Mouse (Mus musculus): Measurements from ENCODE around the gene Supt16. TPM values are rescaled to one million over a fixed set of nuclear protein-coding genes. Genes with fewer than 3 reads are reported as not detected.
A peak's percentile ranks its signal among the peaks of the same experiment; 100 is the strongest.

Supt16 gene
- total RNA-seq, 2 experiments from 2014 or later: 13.0 to 14.2 TPM

- DNase-seq (ENCODE audit: low spot score): no peak
These were observed 47.3 kb downstream of the Supt16 start for GRCm38 (mm10) chr14:52149888-52150287.

GRCm38 (mm10) chr14:52146540-52146939 is 50.7 kb downstream of the Supt16 start:
- no peak for DNase-seq (ENCODE audit: low spot score)

- DNase-seq (ENCODE audit: low spot score): no peak
These were observed 53.1 kb downstream of the Supt16 start for GRCm38 (mm10) chr14:52144165-52144564.

DNA sequence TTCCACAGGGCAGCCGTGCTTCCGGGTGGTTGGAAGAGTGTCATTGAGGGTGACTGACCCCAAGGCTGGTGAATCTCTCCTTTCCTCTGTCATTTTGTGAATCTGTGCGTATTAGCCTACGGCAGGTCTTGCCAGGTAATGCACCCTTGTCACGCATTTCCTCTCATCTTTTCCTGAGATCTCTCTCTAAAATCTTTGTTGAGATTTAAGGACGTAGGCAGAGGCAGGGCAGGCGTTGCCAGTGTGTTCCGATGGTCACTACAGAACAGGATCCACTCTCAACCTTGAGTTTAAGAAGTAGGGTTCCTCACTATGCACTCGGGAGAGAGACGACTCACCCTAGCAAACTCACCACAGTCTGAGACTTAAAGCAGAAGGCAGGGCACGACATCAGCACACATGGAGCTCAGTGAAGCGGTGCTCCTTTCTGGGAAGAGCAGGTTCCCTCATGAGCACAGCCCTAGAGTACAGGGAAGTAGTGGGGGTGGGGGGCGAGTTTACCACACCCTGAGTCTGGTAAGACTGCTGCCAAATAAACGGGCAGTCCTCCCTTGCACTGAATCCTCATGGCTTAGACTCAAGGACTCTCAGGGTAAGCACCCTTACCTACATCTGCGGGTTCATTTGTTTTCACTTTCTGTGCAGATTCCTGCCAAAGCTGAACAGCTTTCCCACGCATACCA is 55.6 kb downstream of the Supt16 start:
- DNase-seq (ENCODE audit: low spot score): no peak

- no peak for DNase-seq (ENCODE audit: low spot score)
These were observed 56.4 kb downstream of the Supt16 start for GRCm38 (mm10) chr14:52140577-52141444.

- DNase-seq (ENCODE audit: low spot score): no peak
These were observed 63.6 kb downstream of the Supt16 start for GRCm38 (mm10) chr14:52133584-52133983.

DNA sequence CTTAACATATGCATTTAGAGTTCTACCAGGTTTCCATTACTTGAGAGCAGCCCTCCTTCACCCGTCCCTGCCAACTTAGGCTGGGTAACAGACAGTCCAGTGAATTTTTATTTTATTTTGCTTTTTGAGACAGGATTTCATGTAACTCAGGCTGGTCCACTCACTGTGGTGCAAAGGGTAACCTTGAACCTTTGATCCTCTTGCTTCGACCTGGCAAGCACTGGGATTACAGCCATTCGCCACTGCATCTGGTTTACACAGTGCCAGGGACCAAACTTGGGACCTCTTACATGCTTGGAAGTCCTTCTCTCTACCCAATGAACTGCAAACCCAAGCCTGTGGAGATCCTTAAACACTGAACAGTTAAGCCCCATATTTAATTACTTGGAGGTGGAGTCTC is 72.6 kb downstream of the Supt16 start:
- no peak for DNase-seq (ENCODE audit: low spot score)

DNA sequence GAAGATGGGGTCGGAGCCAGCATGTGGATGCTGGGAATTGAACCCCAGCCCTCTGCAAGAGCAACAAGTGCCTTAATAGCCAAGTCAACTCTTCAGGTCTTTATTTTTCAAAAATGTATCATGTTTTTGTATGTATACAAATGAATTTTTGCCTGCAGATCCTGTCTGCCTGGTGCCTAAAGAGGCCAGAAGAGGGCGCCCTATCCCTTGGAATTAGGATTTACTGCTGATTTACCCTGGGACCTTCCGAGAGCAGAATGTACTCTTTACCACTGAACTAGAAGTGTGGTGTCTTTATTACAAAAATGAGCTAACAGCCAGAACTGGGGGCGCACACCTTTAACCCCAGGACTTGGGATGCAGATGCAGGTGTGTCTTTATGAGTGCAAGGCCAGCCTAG is 73.3 kb downstream of the Supt16 start:
- peak; percentile 56 for DNase-seq (ENCODE audit: low spot score)

- DNase-seq (ENCODE audit: low spot score): no peak
These were observed 77.0 kb downstream of the Supt16 start for GRCm38 (mm10) chr14:52120169-52120568.

GRCm38 (mm10) chr14:52118823-52119608 is 78.2 kb downstream of the Supt16 start:
- DNase-seq (ENCODE audit: low spot score): peak; percentile 14

GRCm38 (mm10) chr14:52118456-52118822 is 78.8 kb downstream of the Supt16 start:
- no peak for DNase-seq (ENCODE audit: low spot score)

DNA sequence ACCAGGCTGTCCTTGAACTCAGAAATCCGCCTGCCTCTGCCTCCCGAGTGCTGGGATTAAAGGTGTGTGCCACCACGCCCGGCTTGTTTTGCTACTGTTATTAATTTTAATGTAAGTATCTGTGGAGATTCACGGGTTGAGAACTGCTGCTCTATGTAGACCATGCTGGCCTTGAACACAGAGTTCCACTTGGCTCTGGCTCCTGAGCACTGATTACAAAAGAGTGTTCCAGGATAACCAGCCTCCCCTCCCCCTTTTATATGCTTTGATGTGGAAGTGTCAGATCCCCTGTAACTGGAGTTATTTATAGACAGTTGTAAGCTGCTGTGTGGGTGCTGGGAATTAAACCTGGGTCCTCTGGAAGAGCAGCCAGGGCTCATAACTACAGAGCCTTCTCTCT is 80.0 kb downstream of the Supt16 start:
- DNase-seq (ENCODE audit: low spot score): no peak

DNA sequence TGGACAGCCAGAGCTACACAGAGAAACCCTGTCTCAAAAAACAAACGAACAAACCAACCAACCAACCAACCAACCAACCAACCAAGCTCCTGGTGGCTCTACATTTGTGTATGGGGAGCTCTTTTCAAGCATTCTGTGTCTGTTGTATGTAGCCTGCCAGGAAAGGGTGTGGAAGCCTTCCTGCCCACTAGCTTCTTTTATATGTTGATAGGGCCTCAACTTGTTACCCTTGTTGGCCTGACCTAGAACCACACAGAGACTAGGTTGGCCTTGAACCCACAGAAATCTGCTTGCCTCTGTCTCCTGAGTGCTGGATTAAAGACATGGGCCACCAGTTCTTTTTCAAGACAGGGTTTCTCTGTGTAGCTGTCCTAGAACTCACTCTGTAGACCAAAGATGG is 83.1 kb downstream of the Supt16 start:
- DNase-seq (ENCODE audit: low spot score): no peak

Other genes starting within 250 kb of the Supt16 start
- gene Arhgef40, start 212.7 kb downstream of the Supt16 start, total RNA-seq (2021): 10 to 100 TPM in 1 of 2 experiments, 1 to 10 TPM in 1; 7.8 to 13.7 TPM
- gene Tmem253, start 181.8 kb downstream of the Supt16 start, total RNA-seq (2021): 1 to 10 TPM in 1 of 2 experiments, under 1 TPM in 1; 0.84 to 1.2 TPM
- gene Zfp219, start 176.7 kb downstream of the Supt16 start, total RNA-seq (2021): 10 to 100 TPM; 11.1 to 14.4 TPM
- not detected for gene Olfr221, start 155.0 kb downstream of the Supt16 start, total RNA-seq (2021)
- gene Hnrnpc, start 93.4 kb downstream of the Supt16 start, total RNA-seq (2021): 10 to 100 TPM; 71.5 to 86.7 TPM
- gene Rpgrip1, start 86.7 kb downstream of the Supt16 start, total RNA-seq (2021): under 1 TPM in 1 of 2 experiments, not detected in 1; 0.09 TPM
- 10 to 100 TPM; 26.9 to 29.6 TPM for gene Chd8, start 60.4 kb upstream of the Supt16 start, total RNA-seq (2021)
- gene Tox4, start 81.7 kb upstream of the Supt16 start, total RNA-seq (2021): 10 to 100 TPM; 48.6 to 51.3 TPM
- gene Rab2b, start 82.1 kb upstream of the Supt16 start, total RNA-seq (2021): 1 to 10 TPM; 2.3 TPM
- gene Mettl3, start 107.7 kb upstream of the Supt16 start, total RNA-seq (2021): 10 to 100 TPM; 16.6 to 17.1 TPM
- gene Sall2, start 131.3 kb upstream of the Supt16 start, total RNA-seq (2021): under 1 TPM; 0.39 to 0.57 TPM
- gene Olfr1513, start 159.0 kb upstream of the Supt16 start, total RNA-seq (2021): not detected
- gene Olfr1512, start 181.8 kb upstream of the Supt16 start, total RNA-seq (2021): not detected
- gene Olfr1511, start 200.0 kb upstream of the Supt16 start, total RNA-seq (2021): not detected
- not detected for gene Olfr1510, start 217.0 kb upstream of the Supt16 start, total RNA-seq (2021)
- gene Olfr1509, start 245.6 kb upstream of the Supt16 start, total RNA-seq (2021): not detected